Mouse (Mus musculus) embryo, embryonic 9.5 days (tissue): ENCODE results near the gene Usp53.

Experiments used
- DNase-seq: peaks from one replicate; pipeline ENCODE4 v3.0.0-alpha.2; 2017; ENCODE audit errors: extremely low spot score

Usp53 gene

GRCm38 (mm10) chr3:122887505-122888301, 96.6 kb downstream of the Usp53 start:
- DNase-seq = no peak
